Mouse (Mus musculus): ENCODE measurements around the gene Kxd1. TPM values are rescaled to one million over a fixed set of nuclear protein-coding genes. Genes with fewer than 3 reads are reported as not detected.

Gene Kxd1
- total RNA-seq, 2 experiments from 2014 or later, result 37.2 to 40.7 TPM

- peak; percentile 88 for TF ChIP-seq CTCF (conservative IDR thresholded peaks at IDR 0.05)
- H3K27ac ChIP-seq, result peak within 1 kb of the TSS; percentile 99
These were observed 21.3 kb downstream of the Kxd1 start, which contains the start of gene Rex1bd for GRCm38 (mm10) chr8:70506328-70507026. TSS of gene Rex1bd (minus strand) at chr8:70506752.

DNA sequence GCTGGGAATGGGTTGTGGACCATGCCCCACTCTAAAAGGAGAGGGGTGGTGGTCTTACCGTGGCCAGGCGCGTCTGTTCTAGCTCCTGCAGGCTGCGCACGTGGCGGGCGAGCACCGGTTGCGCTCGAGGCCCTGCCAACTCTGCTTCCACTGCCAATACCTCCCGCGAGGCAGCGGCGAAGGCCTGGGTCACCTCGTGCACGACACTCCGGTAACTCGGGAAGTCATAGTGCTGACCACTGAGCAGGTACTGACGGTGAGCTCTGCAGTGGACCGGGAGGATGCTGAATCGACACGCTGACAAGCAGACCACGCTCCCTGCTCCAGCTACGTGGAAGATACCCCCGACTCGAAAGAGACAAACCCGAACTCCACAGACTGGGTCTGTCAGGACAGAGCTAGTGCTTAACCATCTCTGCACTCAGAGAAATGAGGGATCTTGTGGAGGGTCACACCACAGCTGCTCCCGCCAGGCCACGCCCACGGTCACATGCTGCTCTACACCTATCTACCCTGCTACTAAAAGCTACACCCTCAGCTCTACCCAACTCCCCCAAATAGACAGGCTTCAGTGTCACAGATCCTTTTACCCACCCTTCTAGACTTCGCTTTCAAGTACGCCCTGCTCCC, 21.9 kb downstream of the Kxd1 start:
- no peak for TF ChIP-seq CTCF (conservative IDR thresholded peaks at IDR 0.05)
- peak in 1 of 2 experiments; percentile 25 for DNase-seq (ENCODE audit: low spot score in 2 of 2)
- Histone ChIP-seq H3K27ac (peak overlapping the region; percentile 99), H3K4me3 (peak overlapping the region; percentile 68)

More at GRCm38 (mm10) chr8:70506328-70507026, 21.3 kb downstream of the Kxd1 start, which contains the start of gene Rex1bd:
- H3K4me3 ChIP-seq, result peak within 1 kb of the TSS; percentile 68
- DNase-seq (ENCODE audit: low spot score in 2 of 2), result peak; percentile 92 to 94

GRCm38 (mm10) chr8:70504851-70505250, 22.9 kb downstream of the Kxd1 start:
- peak; percentile 95 for TF ChIP-seq CTCF (conservative IDR thresholded peaks at IDR 0.05)
- DNase-seq (ENCODE audit: low spot score in 2 of 2), result peak; percentile 78 to 89
- Histone ChIP-seq H3K27ac (peak overlapping the region; percentile 99), H3K4me3 (peak overlapping the region; percentile 68; the same call in 1 of the 2 replicates)

DNA sequence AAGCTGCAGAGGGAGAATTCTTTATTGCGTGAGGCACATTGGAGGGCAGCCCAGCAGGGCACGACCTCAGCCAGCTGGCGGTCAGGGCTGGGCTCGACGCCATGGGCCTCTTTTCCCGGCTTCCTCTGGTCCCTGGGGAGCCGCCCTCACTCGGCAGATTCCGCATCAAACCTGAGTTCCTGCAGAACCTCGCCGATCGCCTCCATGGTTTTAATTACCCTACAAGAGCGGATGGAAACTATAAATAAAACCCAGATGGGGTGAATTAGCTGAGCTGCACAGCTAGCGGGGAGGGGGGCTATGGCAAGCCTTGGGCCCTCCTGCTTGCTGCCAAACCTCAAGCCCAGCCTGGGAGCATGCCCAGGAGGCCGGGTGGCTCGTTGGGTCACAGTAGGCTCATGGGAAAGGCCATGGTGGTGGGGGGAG, 23.5 kb downstream of the Kxd1 start:
- Histone ChIP-seq H3K4me3 (peak overlapping the region; percentile 2; the same call in 1 of the 2 replicates), H3K27ac (peak overlapping the region; percentile 99)
- DNase-seq (ENCODE audit: low spot score in 2 of 2), result peak in 1 of 2 experiments; percentile 54
- TF ChIP-seq CTCF (conservative IDR thresholded peaks at IDR 0.05), result no peak

DNA sequence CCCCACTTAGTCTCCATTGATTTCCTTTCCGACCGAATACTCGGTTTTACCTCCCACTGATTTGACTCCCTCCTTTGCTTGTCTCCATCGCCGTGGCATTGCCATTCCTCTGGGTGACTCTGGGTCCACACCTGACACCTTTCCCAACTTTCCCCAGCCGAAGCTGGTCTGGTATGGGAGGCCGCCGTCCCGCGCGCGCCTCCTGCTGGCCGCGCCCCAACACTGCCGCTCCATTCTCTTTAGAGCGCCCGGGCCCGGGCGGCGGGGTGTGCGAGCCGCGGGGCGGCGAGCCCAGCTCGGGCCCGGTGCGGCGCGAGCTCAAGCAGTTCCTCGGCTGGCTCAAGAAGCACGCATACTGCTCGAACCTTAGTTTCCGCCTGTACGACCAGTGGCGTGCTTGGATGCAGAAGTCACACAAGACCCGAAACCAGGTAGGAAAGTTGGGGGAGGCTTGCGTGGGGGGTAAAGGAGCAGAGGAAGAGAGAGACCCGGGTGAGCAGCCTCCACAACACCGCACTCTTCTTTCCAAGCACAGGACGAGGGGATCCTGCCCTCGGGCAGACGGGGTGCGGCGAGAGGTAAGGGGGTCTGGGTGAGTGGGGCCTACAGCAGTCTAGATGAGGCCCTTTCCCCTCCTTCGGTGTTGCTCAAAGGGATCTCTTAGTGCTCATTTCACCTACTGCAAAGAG, 24.6 kb downstream of the Kxd1 start:
- Histone ChIP-seq H3K4me3 (no peak overlapping the region), H3K27ac (peak overlapping the region; percentile 99)
- peak; percentile 84 for TF ChIP-seq CTCF (conservative IDR thresholded peaks at IDR 0.05)
- peak in 1 of 2 experiments; percentile 70 for DNase-seq (ENCODE audit: low spot score in 2 of 2)

GRCm38 (mm10) chr8:70502540-70502939, 25.2 kb downstream of the Kxd1 start:
- no peak for TF ChIP-seq CTCF (conservative IDR thresholded peaks at IDR 0.05)
- no peak for DNase-seq (ENCODE audit: low spot score in 2 of 2)

DNA sequence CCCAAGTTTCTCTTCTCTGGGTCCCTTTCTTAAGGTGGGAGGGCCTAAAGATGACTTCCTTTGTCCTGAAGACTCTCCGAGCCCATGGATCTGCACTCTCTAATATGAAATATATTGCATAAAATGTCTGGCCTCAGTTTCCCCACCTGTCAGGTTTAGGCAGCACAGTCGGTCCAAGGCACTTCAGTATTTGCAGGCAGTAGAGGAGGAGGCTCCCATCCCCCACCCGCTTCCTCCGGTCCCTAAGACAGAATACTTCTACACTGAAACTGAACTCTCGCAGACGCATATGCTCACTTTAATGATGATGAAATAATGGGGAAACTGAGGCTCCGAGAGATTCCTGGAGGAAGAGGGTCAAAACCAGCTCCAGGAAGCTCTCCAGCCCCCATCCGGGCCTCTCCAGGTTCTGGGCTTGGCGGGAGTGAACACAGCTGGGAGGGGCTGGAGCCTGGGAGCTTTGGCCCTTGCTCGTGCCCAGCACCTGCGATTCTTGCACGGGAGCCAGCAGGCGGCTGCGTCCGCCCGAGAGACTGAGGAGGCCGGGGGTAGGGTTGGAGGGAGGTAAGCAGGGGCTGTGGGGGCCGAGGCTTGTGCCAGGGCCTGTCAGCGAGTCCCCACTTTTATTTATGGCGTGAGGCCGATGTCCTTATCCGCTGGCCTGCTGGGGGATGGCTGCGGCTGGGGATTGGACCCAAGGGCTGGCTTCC, 25.8 kb downstream of the Kxd1 start:
- DNase-seq (ENCODE audit: low spot score in 2 of 2), result no peak
- no peak for TF ChIP-seq CTCF (conservative IDR thresholded peaks at IDR 0.05)
- peak overlapping the region; percentile 51; the same call in 1 of the 2 replicates for H3K27ac ChIP-seq
- H3K4me3 ChIP-seq, result no peak overlapping the region

More at GRCm38 (mm10) chr8:70502540-70502939, 25.2 kb downstream of the Kxd1 start:
- Histone ChIP-seq H3K4me3 (no peak overlapping the region), H3K27ac (peak overlapping the region; percentile 51; the same call in 1 of the 2 replicates)

DNA sequence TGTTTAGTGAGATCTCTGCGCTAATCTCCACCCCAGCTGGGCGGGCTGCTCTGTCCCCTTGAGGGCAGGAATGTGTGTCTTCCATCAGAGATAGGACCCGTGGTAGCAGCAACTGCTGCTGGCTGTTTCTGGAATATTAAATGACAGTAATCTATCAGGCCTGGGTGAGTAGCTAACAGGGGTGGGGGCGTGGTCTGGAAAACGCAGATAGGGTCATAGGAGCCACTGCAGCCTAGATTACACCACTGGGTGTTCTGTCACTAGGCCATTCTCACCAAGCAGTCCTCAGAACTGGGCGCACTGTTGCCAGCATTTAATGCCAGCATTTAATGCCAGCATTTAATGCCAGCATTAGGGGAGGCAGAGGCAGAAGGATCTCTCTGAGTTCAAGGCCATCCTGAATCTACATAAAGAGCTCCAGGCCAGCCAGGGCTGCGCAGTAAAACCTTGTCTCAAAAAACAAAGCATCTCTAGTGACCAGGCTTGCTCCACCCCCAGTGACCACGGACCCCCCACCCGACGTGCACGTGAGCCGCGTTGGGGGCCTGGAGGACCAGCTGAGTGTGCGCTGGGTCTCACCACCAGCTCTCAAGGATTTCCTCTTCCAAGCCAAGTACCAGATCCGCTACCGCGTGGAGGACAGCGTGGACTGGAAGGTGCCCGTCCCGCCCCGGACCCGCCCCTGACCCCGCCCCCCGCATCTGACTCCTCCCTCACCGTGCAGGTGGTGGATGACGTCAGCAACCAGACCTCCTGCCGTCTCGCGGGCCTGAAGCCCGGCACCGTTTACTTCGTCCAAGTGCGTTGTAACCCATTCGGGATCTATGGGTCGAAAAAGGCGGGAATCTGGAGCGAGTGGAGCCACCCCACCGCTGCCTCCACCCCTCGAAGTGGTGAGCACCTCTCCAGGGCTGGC, 27.1 kb downstream of the Kxd1 start:
- DNase-seq (ENCODE audit: low spot score in 2 of 2), result no peak
- Histone ChIP-seq H3K4me3 (no peak overlapping the region), H3K27ac (no peak overlapping the region)
- no peak for TF ChIP-seq CTCF (conservative IDR thresholded peaks at IDR 0.05)

DNA sequence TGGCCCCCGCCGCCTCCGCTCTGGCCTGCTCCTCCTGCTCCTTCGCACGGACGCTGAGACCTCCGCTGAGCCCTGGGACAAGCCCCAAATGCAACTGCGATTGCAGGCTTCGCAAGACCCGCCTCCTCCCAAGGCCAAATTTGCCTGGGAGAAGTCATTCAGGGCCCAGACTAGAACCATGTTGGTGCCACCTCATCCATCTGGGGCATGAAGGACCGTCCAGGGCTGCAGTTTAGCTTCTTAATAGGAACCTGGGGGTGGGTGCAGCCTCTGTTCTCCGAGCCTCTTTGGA, 32.0 kb downstream of the Kxd1 start:
- Histone ChIP-seq H3K4me3 (no peak overlapping the region), H3K27ac (no peak overlapping the region)
- no peak for TF ChIP-seq CTCF (conservative IDR thresholded peaks at IDR 0.05)

GRCm38 (mm10) chr8:70495001-70495770, 32.6 kb downstream of the Kxd1 start:
- no peak for TF ChIP-seq CTCF (conservative IDR thresholded peaks at IDR 0.05)
- Histone ChIP-seq H3K4me3 (peak overlapping the region; percentile 55), H3K27ac (0 out of 2 replicates have a peak overlapping the region, but pooled peaks have one; percentile 56)
- DNase-seq (ENCODE audit: low spot score in 2 of 2), result no peak

More for the DNA sequence above, 32.0 kb downstream of the Kxd1 start:
- DNase-seq (ENCODE audit: low spot score in 2 of 2), result no peak

DNA sequence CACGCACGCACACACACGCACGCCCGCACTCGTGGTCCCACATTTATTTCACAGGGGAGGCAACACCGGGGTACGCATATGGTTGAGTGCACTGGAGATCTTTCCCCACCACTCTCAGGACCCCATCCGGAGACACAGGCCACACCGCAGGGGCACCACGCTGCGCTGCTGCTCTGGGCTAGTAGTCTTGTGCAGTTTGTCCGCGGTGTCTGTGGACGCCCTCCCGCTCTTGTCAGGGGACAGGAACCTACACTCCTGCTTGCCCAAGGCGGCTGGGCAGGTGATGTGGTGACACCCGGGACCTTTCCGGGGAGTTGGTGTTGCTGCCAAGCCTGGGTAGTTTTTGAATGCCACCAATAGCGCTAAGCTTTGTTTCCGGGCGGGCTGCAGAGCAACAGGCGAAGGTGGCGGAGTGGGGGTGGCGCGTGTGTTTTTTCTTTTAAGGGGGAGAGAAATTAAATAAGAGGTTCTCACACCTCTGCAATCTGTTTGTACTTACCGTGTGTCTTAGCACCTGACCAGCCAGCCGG, 33.3 kb downstream of the Kxd1 start:
- no peak for DNase-seq (ENCODE audit: low spot score in 2 of 2)
- Histone ChIP-seq H3K27ac (peak overlapping the region; percentile 56), H3K4me3 (peak overlapping the region; percentile 55)

More for the DNA sequence above, 33.3 kb downstream of the Kxd1 start:
- no peak for TF ChIP-seq CTCF (conservative IDR thresholded peaks at IDR 0.05)

Data from layer of hippocampus, adult 2 months (tissue).